Mouse (Mus musculus): ENCODE measurements at regions not wholly inside any gene's neighbourhood (a gene's known extent, or its start where the extent isn't known, plus 50 kb on each side); places are given as distances from the start of the nearest gene placed in this dataset.
A peak's percentile ranks its signal among the peaks of the same experiment; 100 is the strongest.

GRCm38 (mm10) chr5:46278190-46278589, 420.8 kb upstream of the Lcorl start:
- ATAC-seq (ENCODE audit: low read depth) (no peak), DNase-seq (ENCODE audit: low spot score) (peak; percentile 0)
- H3K27me3 ChIP-seq (replicated peaks; ENCODE audit: control insufficient read depth, insufficient read depth, low read length), result no peaks in the 10 kb centered on the region
- no peaks in the 10 kb centered on the region for H3K36me3 ChIP-seq (ENCODE audit: control insufficient read depth, insufficient read depth, low read length)
- no peaks in the 10 kb centered on the region for H3K9me3 ChIP-seq (ENCODE audit: control insufficient read depth, low read length)
- no peak overlapping the region for H3K27ac ChIP-seq (replicated peaks; ENCODE audit: low read depth, low read length)
- no peak overlapping the region for H3K4me3 ChIP-seq (ENCODE audit: low read depth, low read length)
- no peak overlapping the region for H3K9ac ChIP-seq (ENCODE audit: low read depth, low read length)
- no peaks in the 10 kb centered on the region for H3K4me1 ChIP-seq (ENCODE audit: control insufficient read depth, insufficient read depth, low read length)
- H3K4me2 ChIP-seq (ENCODE audit: low read depth, low read length), result no peak overlapping the region

GRCm38 (mm10) chr5:46256730-46257129, 399.3 kb upstream of the Lcorl start:
- 83% methylated on average over 6 of the region's 6 CpGs for WGBS
- no peaks in the 10 kb centered on the region for H3K4me1 ChIP-seq (ENCODE audit: control insufficient read depth, insufficient read depth, low read length)
- peak; percentile 4 for DNase-seq (ENCODE audit: low spot score)

GRCm38 (mm10) chr5:46253940-46254339, 396.5 kb upstream of the Lcorl start:
- Histone ChIP-seq H3K27me3 (replicated peaks; ENCODE audit: control insufficient read depth, insufficient read depth, low read length) (no peaks in the 10 kb centered on the region), H3K4me3 (ENCODE audit: low read depth, low read length) (no peak overlapping the region), H3K36me3 (ENCODE audit: control insufficient read depth, insufficient read depth, low read length) (no peaks in the 10 kb centered on the region), H3K9me3 (ENCODE audit: control insufficient read depth, low read length) (no peaks in the 10 kb centered on the region), H3K27ac (replicated peaks; ENCODE audit: low read depth, low read length) (no peak overlapping the region), H3K4me1 (ENCODE audit: control insufficient read depth, insufficient read depth, low read length) (no peaks in the 10 kb centered on the region), H3K4me2 (ENCODE audit: low read depth, low read length) (no peak overlapping the region), H3K9ac (ENCODE audit: low read depth, low read length) (no peak overlapping the region)
- no peak for ATAC-seq (ENCODE audit: low read depth)
- no peak for DNase-seq (ENCODE audit: low spot score)

More at GRCm38 (mm10) chr5:46256730-46257129, 399.3 kb upstream of the Lcorl start:
- Histone ChIP-seq H3K27me3 (replicated peaks; ENCODE audit: control insufficient read depth, insufficient read depth, low read length) (no peaks in the 10 kb centered on the region), H3K9ac (ENCODE audit: low read depth, low read length) (no peak overlapping the region), H3K4me2 (ENCODE audit: low read depth, low read length) (no peak overlapping the region), H3K4me3 (ENCODE audit: low read depth, low read length) (no peak overlapping the region), H3K9me3 (ENCODE audit: control insufficient read depth, low read length) (no peaks in the 10 kb centered on the region), H3K27ac (replicated peaks; ENCODE audit: low read depth, low read length) (no peak overlapping the region), H3K36me3 (ENCODE audit: control insufficient read depth, insufficient read depth, low read length) (no peaks in the 10 kb centered on the region)
- no peak for ATAC-seq (ENCODE audit: low read depth)

- WGBS, result 75% methylated on average over 5 of the region's 5 CpGs
- H3K27ac ChIP-seq (replicated peaks; ENCODE audit: low read depth, low read length), result no peak overlapping the region
- H3K9me3 ChIP-seq (ENCODE audit: control insufficient read depth, low read length), result no peaks in the 10 kb centered on the region
These were observed 378.1 kb upstream of the Lcorl start for GRCm38 (mm10) chr5:46235364-46236067.

GRCm38 (mm10) chr5:46232780-46233179, 375.4 kb upstream of the Lcorl start:
- Histone ChIP-seq H3K4me3 (ENCODE audit: low read depth, low read length) (no peak overlapping the region), H3K27ac (replicated peaks; ENCODE audit: low read depth, low read length) (no peak overlapping the region), H3K4me2 (ENCODE audit: low read depth, low read length) (no peak overlapping the region), H3K9ac (ENCODE audit: low read depth, low read length) (no peak overlapping the region), H3K36me3 (ENCODE audit: control insufficient read depth, insufficient read depth, low read length) (no peaks in the 10 kb centered on the region), H3K4me1 (ENCODE audit: control insufficient read depth, insufficient read depth, low read length) (no peaks in the 10 kb centered on the region), H3K9me3 (ENCODE audit: control insufficient read depth, low read length) (no peaks in the 10 kb centered on the region), H3K27me3 (replicated peaks; ENCODE audit: control insufficient read depth, insufficient read depth, low read length) (no peaks in the 10 kb centered on the region)
- DNase-seq (ENCODE audit: low spot score), result no peak
- no peak for ATAC-seq (ENCODE audit: low read depth)

More at GRCm38 (mm10) chr5:46235364-46236067, 378.1 kb upstream of the Lcorl start:
- Histone ChIP-seq H3K4me2 (ENCODE audit: low read depth, low read length) (no peak overlapping the region), H3K9ac (ENCODE audit: low read depth, low read length) (no peak overlapping the region), H3K4me3 (ENCODE audit: low read depth, low read length) (no peak overlapping the region), H3K4me1 (ENCODE audit: control insufficient read depth, insufficient read depth, low read length) (no peaks in the 10 kb centered on the region), H3K36me3 (ENCODE audit: control insufficient read depth, insufficient read depth, low read length) (no peaks in the 10 kb centered on the region), H3K27me3 (replicated peaks; ENCODE audit: control insufficient read depth, insufficient read depth, low read length) (no peaks in the 10 kb centered on the region)
- DNase-seq (ENCODE audit: low spot score) (no peak), ATAC-seq (ENCODE audit: low read depth) (no peak)

- no peaks in the 10 kb centered on the region for H3K9me3 ChIP-seq (ENCODE audit: control insufficient read depth, low read length)
- WGBS, result 73% methylated on average over 3 of the region's 3 CpGs
- no peak overlapping the region for H3K27ac ChIP-seq (replicated peaks; ENCODE audit: low read depth, low read length)
- no peak overlapping the region for H3K9ac ChIP-seq (ENCODE audit: low read depth, low read length)
- H3K27me3 ChIP-seq (replicated peaks; ENCODE audit: control insufficient read depth, insufficient read depth, low read length), result no peaks in the 10 kb centered on the region
- no peak for ATAC-seq (ENCODE audit: low read depth)
- H3K36me3 ChIP-seq (ENCODE audit: control insufficient read depth, insufficient read depth, low read length), result no peaks in the 10 kb centered on the region
- H3K4me2 ChIP-seq (ENCODE audit: low read depth, low read length), result no peak overlapping the region
- no peaks in the 10 kb centered on the region for H3K4me1 ChIP-seq (ENCODE audit: control insufficient read depth, insufficient read depth, low read length)
- no peak overlapping the region for H3K4me3 ChIP-seq (ENCODE audit: low read depth, low read length)
- DNase-seq (ENCODE audit: low spot score), result no peak
These were observed 371.3 kb upstream of the Lcorl start for GRCm38 (mm10) chr5:46228667-46229066.

GRCm38 (mm10) chr5:46212845-46213468, 355.5 kb upstream of the Lcorl start:
- Histone ChIP-seq H3K4me3 (ENCODE audit: low read depth, low read length) (no peak overlapping the region), H3K36me3 (ENCODE audit: control insufficient read depth, insufficient read depth, low read length) (no peaks in the 10 kb centered on the region), H3K27me3 (replicated peaks; ENCODE audit: control insufficient read depth, insufficient read depth, low read length) (no peaks in the 10 kb centered on the region), H3K4me1 (ENCODE audit: control insufficient read depth, insufficient read depth, low read length) (no peaks in the 10 kb centered on the region), H3K4me2 (ENCODE audit: low read depth, low read length) (no peak overlapping the region), H3K9me3 (ENCODE audit: control insufficient read depth, low read length) (no peaks in the 10 kb centered on the region), H3K9ac (ENCODE audit: low read depth, low read length) (no peak overlapping the region), H3K27ac (replicated peaks; ENCODE audit: low read depth, low read length) (no peak overlapping the region)
- DNase-seq (ENCODE audit: low spot score) (no peak), ATAC-seq (ENCODE audit: low read depth) (no peak)
- 62% methylated on average over 4 of the region's 4 CpGs for WGBS

GRCm38 (mm10) chr5:46209076-46209475, 351.7 kb upstream of the Lcorl start:
- H3K9ac ChIP-seq (ENCODE audit: low read depth, low read length), result no peak overlapping the region
- no peak overlapping the region for H3K27ac ChIP-seq (replicated peaks; ENCODE audit: low read depth, low read length)
- no peaks in the 10 kb centered on the region for H3K36me3 ChIP-seq (ENCODE audit: control insufficient read depth, insufficient read depth, low read length)
- H3K4me2 ChIP-seq (ENCODE audit: low read depth, low read length), result no peak overlapping the region
- H3K27me3 ChIP-seq (replicated peaks; ENCODE audit: control insufficient read depth, insufficient read depth, low read length), result no peaks in the 10 kb centered on the region
- WGBS, result 70% methylated on average over 2 of the region's 2 CpGs
- no peaks in the 10 kb centered on the region for H3K4me1 ChIP-seq (ENCODE audit: control insufficient read depth, insufficient read depth, low read length)
- no peaks in the 10 kb centered on the region for H3K9me3 ChIP-seq (ENCODE audit: control insufficient read depth, low read length)
- H3K4me3 ChIP-seq (ENCODE audit: low read depth, low read length), result no peak overlapping the region
- DNase-seq (ENCODE audit: low spot score) (no peak), ATAC-seq (ENCODE audit: low read depth) (no peak)

GRCm38 (mm10) chr5:46203744-46204143, 346.3 kb upstream of the Lcorl start:
- H3K9me3 ChIP-seq (ENCODE audit: control insufficient read depth, low read length), result no peaks in the 10 kb centered on the region
- ATAC-seq (ENCODE audit: low read depth) (no peak), DNase-seq (ENCODE audit: low spot score) (peak; percentile 56)
- no peaks in the 10 kb centered on the region for H3K4me1 ChIP-seq (ENCODE audit: control insufficient read depth, insufficient read depth, low read length)
- no peak overlapping the region for H3K27ac ChIP-seq (replicated peaks; ENCODE audit: low read depth, low read length)
- H3K9ac ChIP-seq (ENCODE audit: low read depth, low read length), result no peak overlapping the region
- H3K27me3 ChIP-seq (replicated peaks; ENCODE audit: control insufficient read depth, insufficient read depth, low read length), result no peaks in the 10 kb centered on the region
- H3K4me2 ChIP-seq (ENCODE audit: low read depth, low read length), result no peak overlapping the region
- WGBS, result 64% methylated on average over 4 of the region's 4 CpGs
- no peak overlapping the region for H3K4me3 ChIP-seq (ENCODE audit: low read depth, low read length)
- H3K36me3 ChIP-seq (ENCODE audit: control insufficient read depth, insufficient read depth, low read length), result no peaks in the 10 kb centered on the region
